Mouse (Mus musculus): ENCODE data around the gene Ubr2. TPM values are rescaled to one million over a fixed set of nuclear protein-coding genes. Genes with fewer than 3 reads are reported as not detected.

Gene Ubr2
- total and polyA plus RNA-seq, 3 experiments = 20.4 to 50.9 (median 39.6) TPM

DNA sequence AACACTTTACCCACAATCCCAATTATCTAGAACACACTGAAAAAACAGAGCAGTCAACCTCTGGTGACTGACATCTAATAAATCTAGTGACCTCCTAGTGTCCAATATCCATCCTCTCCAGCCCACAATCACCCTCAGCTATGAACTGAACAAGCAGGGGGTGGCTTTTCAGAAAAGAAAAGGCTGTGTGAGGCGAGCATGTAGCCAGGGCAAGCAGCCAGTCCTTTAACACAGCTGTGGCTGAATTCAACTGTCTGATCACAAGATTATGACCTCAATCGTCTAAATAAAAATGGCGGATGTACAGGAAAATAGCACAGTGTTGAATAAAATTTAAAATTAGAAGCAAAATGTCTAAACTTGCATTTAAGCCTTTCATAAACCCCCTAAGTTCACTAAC lies 22.7 kb downstream of the Ubr2 start:
- in situ Hi-C loops (cut with MboI; ENCODE audit: low pct_ligation_motif_present, low pct_unique_long_range_greater_than_20kb, low sequenced_read_pairs) (loop anchor here (25.0 kb wide), 1 partner anchor 750 kb away; the partner anchor contains the start of genes Polr1c and Yipf3), dilution Hi-C loops (cut with MboI; ENCODE audit: extremely low pct_ligation_motif_present, extremely low pct_unique_long_range_greater_than_20kb, low sequenced_read_pairs) (no loop called here)
- DNase-seq (ENCODE audit: extremely low read depth) = no peak
- Histone ChIP-seq H3K4me2 (ENCODE audit: insufficient read depth, low read depth, poor library complexity, severe bottlenecking) (no peak overlapping the region), H3K27ac (ENCODE audit: insufficient read depth, low read depth) (no peak overlapping the region), H3K79me2 (replicated peaks; ENCODE audit: control insufficient read depth, extremely low read depth, insufficient read depth, poor library complexity, severe bottlenecking) (peaks cover 10% of the 10 kb centered on the region), H3K27me3 (replicated peaks) (no peaks in the 10 kb centered on the region), H3K9me3 (replicated peaks; ENCODE audit: low read length) (no peaks in the 10 kb centered on the region), H3K4me3 (replicated peaks in 1 of 3; ENCODE audit: low read depth in 2 of 3, low read length in 2 of 3, poor library complexity in 1 of 3) (no peak overlapping the region), H3K36me3 (replicated peaks in 1 of 2; ENCODE audit: control insufficient read depth in 1 of 2, insufficient read depth in 1 of 2, low read length in 1 of 2) (peaks cover 81 to 99% of the 10 kb centered on the region in 2 experiments), H3K4me1 (ENCODE audit: control insufficient read depth in 1 of 2, insufficient read depth in 2 of 2) (peaks cover 0 to 21% of the 10 kb centered on the region in 2 experiments; a peak in 2 of 4 replicates), H3K9ac (ENCODE audit: insufficient read depth, low read depth) (no peak overlapping the region)
- TF ChIP-seq NELFE (IDR thresholded peaks at IDR 0.05; ENCODE audit: low read depth, low read length) = no peak
- no peak for TF ChIP-seq MAZ (IDR thresholded peaks at IDR 0.05; ENCODE audit: low read depth, low read length)
- no peak for TF ChIP-seq CHD1 (IDR thresholded peaks at IDR 0.05; ENCODE audit: low read depth, low read length)
- no peak for TF ChIP-seq CHD2 (IDR thresholded peaks at IDR 0.05; ENCODE audit: low read length)
- no peak for TF ChIP-seq RCOR1 (conservative IDR thresholded peaks at IDR 0.05; ENCODE audit: low read depth, low read length)
- no peak for TF ChIP-seq NRF1 (IDR thresholded peaks at IDR 0.05; ENCODE audit: low read depth, low read length)
- no peak for TF ChIP-seq TCF12 (IDR thresholded peaks at IDR 0.05; ENCODE audit: low read depth, low read length)
- TF ChIP-seq PAX5 (IDR thresholded peaks at IDR 0.05; ENCODE audit: low read length) = no peak
- no peak for TF ChIP-seq ZNF384 (IDR thresholded peaks at IDR 0.05; ENCODE audit: low read depth, low read length)
- TF ChIP-seq HCFC1 (IDR thresholded peaks at IDR 0.05; ENCODE audit: low read depth, low read length) = no peak

DNA sequence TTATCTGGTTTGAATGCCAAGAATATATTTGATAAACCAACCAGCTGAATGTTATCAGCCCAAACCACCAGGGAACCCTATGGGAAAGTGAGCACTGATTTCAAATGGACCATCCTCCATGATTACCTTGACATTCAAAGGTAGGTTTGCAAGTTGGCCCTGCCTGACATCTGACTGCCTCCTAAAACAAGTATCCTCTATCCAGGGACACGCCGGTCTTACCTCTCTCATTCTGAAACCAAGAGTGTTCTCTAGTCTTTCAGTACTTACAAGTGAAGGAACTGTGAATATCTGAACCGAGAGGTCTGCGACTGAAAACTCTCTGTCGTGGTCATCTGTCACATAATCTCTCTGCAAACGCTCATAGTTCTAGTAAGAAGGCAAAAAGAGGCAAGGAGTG lies 30.3 kb downstream of the Ubr2 start:
- H3K4me2 ChIP-seq (ENCODE audit: insufficient read depth, low read depth, poor library complexity, severe bottlenecking) = no peak overlapping the region
- no peak overlapping the region for H3K27ac ChIP-seq (ENCODE audit: insufficient read depth, low read depth)
- no peaks in the 10 kb centered on the region for H3K4me1 ChIP-seq (ENCODE audit: control insufficient read depth in 1 of 2, insufficient read depth in 2 of 2)
- no peaks in the 10 kb centered on the region for H3K79me2 ChIP-seq (replicated peaks; ENCODE audit: control insufficient read depth, extremely low read depth, insufficient read depth, poor library complexity, severe bottlenecking)
- H3K36me3 ChIP-seq (replicated peaks in 1 of 2; ENCODE audit: control insufficient read depth in 1 of 2, insufficient read depth in 1 of 2, low read length in 1 of 2) = peaks cover 84 to 99% of the 10 kb centered on the region in 2 experiments
- no peak overlapping the region for H3K4me3 ChIP-seq (replicated peaks in 1 of 3; ENCODE audit: low read depth in 2 of 3, low read length in 2 of 3, poor library complexity in 1 of 3)
- DNase-seq (ENCODE audit: extremely low read depth) = no peak
- dilution Hi-C loops (cut with MboI; ENCODE audit: extremely low pct_ligation_motif_present, extremely low pct_unique_long_range_greater_than_20kb, low sequenced_read_pairs) = no loop called here
- H3K27me3 ChIP-seq (replicated peaks) = no peaks in the 10 kb centered on the region
- TF ChIP-seq TBP (conservative IDR thresholded peaks at IDR 0.05; ENCODE audit: low read depth, low read length) = no peak
- TF ChIP-seq CHD2 (IDR thresholded peaks at IDR 0.05; ENCODE audit: low read length) = no peak
- no peak for TF ChIP-seq ZKSCAN1 (IDR thresholded peaks at IDR 0.05; ENCODE audit: borderline replicate concordance, low read depth, low read length)
- no peak for TF ChIP-seq MAZ (IDR thresholded peaks at IDR 0.05; ENCODE audit: low read depth, low read length)
- no peak for TF ChIP-seq MEF2A (IDR thresholded peaks at IDR 0.05; ENCODE audit: borderline replicate concordance, low read depth, low read length)
- no peak for TF ChIP-seq POLR2A (IDR thresholded peaks at IDR 0.05; ENCODE audit: low read depth, low read length)
- TF ChIP-seq MAX (IDR thresholded peaks at IDR 0.05; ENCODE audit: low read length) = no peak
- TF ChIP-seq BHLHE40 (IDR thresholded peaks at IDR 0.05; ENCODE audit: low read depth, low read length) = no peak
- no peak for TF ChIP-seq JUND (conservative IDR thresholded peaks at IDR 0.05; ENCODE audit: low read depth, low read length)
- TF ChIP-seq NELFE (IDR thresholded peaks at IDR 0.05; ENCODE audit: low read depth, low read length) = no peak
- TF ChIP-seq MAFK (IDR thresholded peaks at IDR 0.05; ENCODE audit: insufficient replicate concordance, low read length) = no peak
- TF ChIP-seq RCOR1 (conservative IDR thresholded peaks at IDR 0.05; ENCODE audit: low read depth, low read length) = no peak
- no peak for TF ChIP-seq RAD21 (IDR thresholded peaks at IDR 0.05; ENCODE audit: low read depth, low read length)
- TF ChIP-seq PAX5 (IDR thresholded peaks at IDR 0.05; ENCODE audit: low read length) = no peak
- TF ChIP-seq NRF1 (IDR thresholded peaks at IDR 0.05; ENCODE audit: low read depth, low read length) = no peak
- TF ChIP-seq CTCF (conservative IDR thresholded peaks at IDR 0.05 in 1 of 2, IDR thresholded peaks at IDR 0.05 in 1 of 2; ENCODE audit: low read depth in 2 of 2, low read length in 2 of 2) = no peak
- TF ChIP-seq HCFC1 (IDR thresholded peaks at IDR 0.05; ENCODE audit: low read depth, low read length) = no peak
- no peak for TF ChIP-seq ZMIZ1 (IDR thresholded peaks at IDR 0.05; ENCODE audit: low read depth, low read length)
- no peak for TF ChIP-seq SMC3 (IDR thresholded peaks at IDR 0.05; ENCODE audit: low read depth, low read length)
- no peak for TF ChIP-seq GABPA (IDR thresholded peaks at IDR 0.05; ENCODE audit: insufficient replicate concordance, low read depth, low read length)
- peaks cover 9% of the 10 kb centered on the region for H3K9me3 ChIP-seq (replicated peaks; ENCODE audit: low read length)
- no peak overlapping the region for H3K9ac ChIP-seq (ENCODE audit: insufficient read depth, low read depth)
- in situ Hi-C loops (cut with MboI; ENCODE audit: low pct_ligation_motif_present, low pct_unique_long_range_greater_than_20kb, low sequenced_read_pairs) = loop anchor here (25.0 kb wide), 1 partner anchor 743 kb away; the partner anchor contains the start of genes Polr1c and Yipf3

All from CH12.LX (cell line).